Mouse (Mus musculus) adrenal gland, postnatal 25 days (tissue): Measurements from ENCODE around the gene Olfr835. TPM values are rescaled to one million over a fixed set of nuclear protein-coding genes. Genes with fewer than 3 reads are reported as not detected.

Experiments used
- DNase-seq: peaks from one replicate; pipeline ENCODE4 v3.0.0; 2021; ENCODE audit warnings: mixed read lengths
- long read RNA-seq: library from polyadenylated mRNA; stranded (forward); transcript quantifications from one replicate; pipeline ENCODE4 v2.0.0, GENCODE M21; 2021
- total RNA-seq: library from RNA; stranded (reverse); gene quantifications from 2 replicates; pipeline ENCODE4 v1.2.3, GENCODE M21; 2021

The Olfr835 gene
- total RNA-seq = not detected in 2 replicates
- long read RNA-seq = 0 reads

- no peak for DNase-seq
Observed at GRCm38 (mm10) chr9:19032435-19032834, at the start of gene Olfr835. Olfr835 (plus strand) TSS chr9:19032735.

GRCm38 (mm10) chr9:18987690-18988089, 44.8 kb upstream of the Olfr835 start, which contains the start of gene Olfr834:
Olfr834 (plus strand) TSS chr9:18987990.
- DNase-seq = no peak

GRCm38 (mm10) chr9:19084986-19085385, 52.5 kb downstream of the Olfr835 start:
- DNase-seq = no peak

Other genes with a start within 250 kb of the Olfr835 start
- gene Olfr828, start 213.2 kb upstream of the Olfr835 start, total RNA-seq = not detected in 2 replicates
- gene Olfr829, start 177.8 kb upstream of the Olfr835 start, total RNA-seq = not detected in 2 replicates
- gene Olfr830, start 158.0 kb upstream of the Olfr835 start, total RNA-seq = not detected in 2 replicates
- not detected in 2 replicates for gene Olfr832, start 95.6 kb upstream of the Olfr835 start, total RNA-seq
- not detected in 2 replicates for gene Olfr834, start 44.7 kb upstream of the Olfr835 start, total RNA-seq
- not detected in 2 replicates for gene Olfr836, start 87.6 kb downstream of the Olfr835 start, total RNA-seq
- gene Olfr837, start 103.6 kb downstream of the Olfr835 start, total RNA-seq = not detected in 2 replicates
- gene Olfr839-ps1, start 144.6 kb downstream of the Olfr835 start, total RNA-seq = 0.03 TPM in 1 of 2 replicates, not detected in the other
- not detected in 2 replicates for gene Olfr843, start 219.3 kb downstream of the Olfr835 start, total RNA-seq